Mouse (Mus musculus) layer of hippocampus, adult 2 months (tissue): ENCODE results near the gene Abcc12. TPM values are rescaled to one million over a fixed set of nuclear protein-coding genes. Genes with fewer than 3 reads are reported as not detected.

Source experiments
- DNase-seq, 2 experiments: peaks; one replicate each; pipeline ENCODE4 v3.0.0; 2022; ENCODE audit warnings: low spot score in 2 of 2
- H3K27ac ChIP-seq: fragments of 200-600 bp; 2 replicates; pipeline ENCODE4 v1.8.1; 2022
- H3K4me3 ChIP-seq: fragments of 200-600 bp; 2 replicates; pipeline ENCODE4 v1.8.1; 2022; ENCODE audit warnings: mild to moderate bottlenecking
- CTCF ChIP-seq: fragments of 200-600 bp; conservative IDR thresholded peaks from 2 replicates; pipeline ENCODE4 v1.8.1; 2022; ENCODE audit warnings: antibody characterized with exemption, mild to moderate bottlenecking, moderate library complexity
- total RNA-seq, 2 experiments: library from RNA; stranded (reverse); gene quantifications; 2 replicates each; pipeline ENCODE4 v1.2.3; 2021

Gene Abcc12
- total RNA-seq, 2 experiments from 2014 or later: 0.36 to 0.47 TPM

- H3K4me3 ChIP-seq: no peak overlapping the region
- TF ChIP-seq CTCF: no peak
- H3K27ac ChIP-seq: no peak overlapping the region
- no peak for DNase-seq
Observed at GRCm38 (mm10) chr8:86527336-86528029, 53.0 kb downstream of the Abcc12 start.

GRCm38 (mm10) chr8:86526808-86527207 lies 53.7 kb downstream of the Abcc12 start:
- Histone ChIP-seq H3K4me3 (no peak overlapping the region), H3K27ac (no peak overlapping the region)
- TF ChIP-seq CTCF: no peak
- DNase-seq: no peak

DNA sequence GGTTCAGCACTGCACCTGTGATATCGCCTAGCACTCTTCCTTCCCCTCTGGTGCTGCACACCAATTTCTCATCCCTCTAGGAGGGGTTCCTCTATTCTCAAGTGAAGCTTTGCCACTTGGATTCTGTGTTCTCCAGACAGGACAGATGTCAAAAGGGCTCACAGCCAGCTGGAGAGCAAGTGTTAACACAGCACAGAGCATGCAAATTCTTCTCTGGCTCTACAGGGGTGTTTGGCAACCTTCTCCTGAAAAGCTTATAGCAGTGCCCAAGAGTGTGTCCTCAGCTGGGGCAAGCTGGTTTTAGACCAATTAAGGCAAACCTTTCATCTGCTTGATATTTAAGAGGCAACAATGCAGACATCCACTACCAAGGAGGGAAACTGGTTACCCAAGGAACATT lies 66.3 kb downstream of the Abcc12 start:
- no peak overlapping the region for H3K27ac ChIP-seq
- no peak for DNase-seq
- H3K4me3 ChIP-seq: no peak overlapping the region
- TF ChIP-seq CTCF: no peak

GRCm38 (mm10) chr8:86512886-86513285 lies 67.6 kb downstream of the Abcc12 start:
- TF ChIP-seq CTCF: no peak
- DNase-seq: no peak
- Histone ChIP-seq H3K27ac (no peak overlapping the region; the same call in 1 of the 2 replicates), H3K4me3 (no peak overlapping the region)

GRCm38 (mm10) chr8:86512131-86512792 lies 68.2 kb downstream of the Abcc12 start:
- Histone ChIP-seq H3K27ac (no peak overlapping the region; the same call in 1 of the 2 replicates), H3K4me3 (no peak overlapping the region)
- DNase-seq: peak; percentile 20 to 51
- peak; percentile 51 for TF ChIP-seq CTCF

GRCm38 (mm10) chr8:86501341-86501740 lies 79.1 kb downstream of the Abcc12 start:
- no peak for TF ChIP-seq CTCF
- no peak for DNase-seq
- Histone ChIP-seq H3K4me3 (no peak overlapping the region), H3K27ac (no peak overlapping the region)

- no peak for TF ChIP-seq CTCF
- Histone ChIP-seq H3K27ac (no peak overlapping the region), H3K4me3 (no peak overlapping the region)
- DNase-seq: no peak
Observed at GRCm38 (mm10) chr8:86495056-86495455, 85.4 kb downstream of the Abcc12 start.

DNA sequence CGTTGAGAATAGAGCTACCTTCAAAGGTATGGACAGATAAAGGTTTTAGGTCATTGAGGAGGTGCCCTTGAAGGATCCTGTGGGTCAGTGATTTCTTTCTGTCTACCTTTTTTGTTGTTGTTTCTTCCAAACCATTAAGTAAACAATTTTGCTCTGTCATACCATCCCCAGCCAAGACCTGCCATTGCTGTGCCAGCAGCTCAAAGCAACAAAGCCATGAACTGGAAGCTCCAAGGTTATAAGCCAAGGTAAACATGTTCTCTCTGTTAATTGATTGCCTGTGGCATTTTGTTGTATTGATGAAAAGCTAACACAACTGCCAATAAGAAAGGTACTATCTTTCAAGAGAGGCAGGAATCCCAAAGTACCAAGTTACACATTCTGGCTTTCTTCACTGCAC lies 86.6 kb downstream of the Abcc12 start:
- no peak for DNase-seq
- H3K4me3 ChIP-seq: no peak overlapping the region
- H3K27ac ChIP-seq: no peak overlapping the region
- no peak for TF ChIP-seq CTCF

DNA sequence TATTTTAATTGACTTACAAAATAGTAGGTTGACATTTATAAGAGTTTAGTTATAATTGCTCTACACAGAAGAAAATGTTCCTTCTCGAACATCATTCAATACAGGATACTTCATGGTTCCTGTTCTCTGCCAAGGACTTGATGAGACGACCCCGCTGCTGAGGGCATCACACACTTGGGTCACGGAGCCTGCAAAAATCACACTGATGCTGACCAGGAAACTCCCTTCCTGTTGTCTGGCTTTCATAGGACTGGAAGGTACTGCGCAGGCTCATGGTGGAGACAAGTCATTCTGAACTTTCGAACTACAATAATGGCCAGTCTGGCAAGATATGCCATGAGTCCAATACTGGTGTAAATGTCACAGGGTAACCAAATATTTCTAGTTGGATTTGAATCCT lies 95.1 kb downstream of the Abcc12 start:
- DNase-seq: no peak
- Histone ChIP-seq H3K27ac (no peak overlapping the region), H3K4me3 (no peak overlapping the region)
- no peak for TF ChIP-seq CTCF

DNA sequence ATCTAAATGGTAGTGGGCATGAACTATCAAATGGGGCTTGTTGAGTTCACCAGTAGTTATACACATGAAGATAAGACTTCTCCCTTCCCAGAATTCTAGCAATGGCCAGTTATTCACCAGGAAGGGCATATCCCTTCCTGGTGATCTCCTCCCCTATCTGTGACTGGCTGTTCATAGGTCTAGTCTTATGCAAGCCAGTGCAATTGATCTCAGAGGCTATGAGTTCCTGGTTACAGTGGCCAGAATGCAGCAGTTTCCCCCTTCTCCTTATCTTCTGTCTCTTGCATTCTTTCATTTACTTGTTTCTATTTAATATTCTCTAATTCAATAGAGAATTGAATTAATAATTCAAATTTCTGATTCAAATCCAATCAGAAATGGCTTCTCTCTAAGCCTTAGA lies 96.2 kb downstream of the Abcc12 start:
- no peak for DNase-seq
- H3K27ac ChIP-seq: no peak overlapping the region
- H3K4me3 ChIP-seq: no peak overlapping the region
- no peak for TF ChIP-seq CTCF

DNA sequence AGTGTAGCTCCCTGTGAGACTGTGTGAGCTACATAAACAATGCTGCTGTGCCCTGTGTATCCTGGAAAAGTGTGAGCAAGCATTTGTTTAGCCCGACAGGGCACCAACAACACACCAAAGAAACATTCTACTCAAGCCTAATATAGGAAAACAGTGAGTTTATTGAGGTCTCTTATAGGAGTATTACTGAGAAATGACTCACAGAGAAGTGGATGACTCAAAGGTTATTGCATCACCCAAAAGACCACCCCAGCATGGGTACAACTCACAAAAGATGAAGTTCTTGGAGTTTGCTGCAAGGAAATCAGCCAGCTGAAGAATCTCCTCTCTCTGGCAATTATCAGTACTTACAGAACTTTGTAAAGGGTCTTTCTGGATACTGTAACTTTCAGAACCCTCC lies 98.4 kb downstream of the Abcc12 start:
- DNase-seq: no peak
- H3K4me3 ChIP-seq: no peak overlapping the region
- TF ChIP-seq CTCF: no peak
- no peak overlapping the region for H3K27ac ChIP-seq

DNA sequence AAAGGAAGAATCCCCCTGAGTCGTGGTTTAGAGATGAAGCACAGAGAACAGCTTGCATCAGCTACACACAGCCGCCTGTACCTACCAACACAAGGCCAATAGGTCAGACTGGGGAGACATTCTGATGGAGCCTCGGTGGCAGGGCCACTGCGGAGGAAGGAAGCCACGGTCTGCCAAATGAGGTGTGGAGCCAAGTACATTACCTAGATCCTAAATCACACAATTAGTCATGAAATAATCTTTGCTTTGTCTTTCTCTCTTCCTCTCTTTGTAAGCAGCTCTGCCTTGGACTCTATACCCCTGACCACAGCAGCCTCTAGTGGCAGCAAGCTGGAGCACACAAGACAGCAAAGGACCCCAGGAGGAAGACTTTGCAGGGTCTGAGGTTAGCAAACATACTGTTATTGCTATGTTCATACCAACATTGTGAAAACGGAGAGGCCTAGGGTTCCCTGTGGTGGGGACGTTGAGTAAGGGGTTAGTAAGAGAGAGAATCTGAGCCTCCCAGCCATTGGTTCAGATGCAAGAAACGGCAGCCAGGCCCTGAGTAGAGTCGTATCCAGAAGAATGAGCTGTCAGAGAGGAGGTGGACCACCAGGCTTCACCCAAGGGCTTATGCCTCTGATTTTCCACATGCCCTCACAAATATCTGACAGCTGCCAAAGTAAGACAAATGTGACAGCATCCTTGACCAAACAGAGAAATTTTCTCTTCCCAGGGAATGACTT lies 104.6 kb downstream of the Abcc12 start:
- DNase-seq: peak; percentile 55 to 60
- Histone ChIP-seq H3K27ac (peak overlapping the region; percentile 51; the same call in 1 of the 2 replicates), H3K4me3 (no peak overlapping the region)
- TF ChIP-seq CTCF: peak; percentile 94

GRCm38 (mm10) chr8:86474461-86474860 lies 106.0 kb downstream of the Abcc12 start:
- no peak for DNase-seq
- TF ChIP-seq CTCF: no peak

DNA sequence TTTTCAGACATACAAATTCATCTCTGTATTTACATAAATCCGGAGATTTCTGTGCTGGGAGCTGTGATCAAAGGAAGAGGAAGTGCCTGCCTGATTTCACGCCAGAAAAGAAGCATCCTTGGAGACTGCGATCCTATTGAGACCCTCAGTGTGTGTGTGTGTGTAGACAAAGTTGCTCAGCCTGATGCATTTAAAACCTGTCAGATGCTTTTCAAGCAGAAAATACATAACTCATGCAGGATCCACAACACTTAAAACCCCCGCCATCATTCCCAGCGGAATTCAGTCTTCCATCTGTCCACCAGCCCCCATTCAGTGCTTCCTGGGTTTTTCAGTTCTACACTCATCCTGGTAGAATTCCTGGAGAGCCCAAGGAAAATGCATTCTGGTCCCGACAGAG lies 107.4 kb downstream of the Abcc12 start:
- Histone ChIP-seq H3K27ac (no peak overlapping the region; the same call in 1 of the 2 replicates), H3K4me3 (no peak overlapping the region)
- peak in 1 of 2 experiments; percentile 23 for DNase-seq
- TF ChIP-seq CTCF: no peak

More at GRCm38 (mm10) chr8:86474461-86474860, 106.0 kb downstream of the Abcc12 start:
- no peak overlapping the region for H3K4me3 ChIP-seq
- H3K27ac ChIP-seq: no peak overlapping the region
